Mouse (Mus musculus) cortical plate, adult 2 months (tissue): ENCODE data around the gene Sh3yl1. TPM values are rescaled to one million over a fixed set of nuclear protein-coding genes. Genes with fewer than 3 reads are reported as not detected.

Source experiments
- H3K27ac ChIP-seq: fragments of 200-500 bp; 2 replicates; pipeline ENCODE4 v1.5.1; 2012; ENCODE audit warnings: low read length, control low read depth, inconsistent platforms; ENCODE audit not compliant: insufficient read depth
- H3K4me1 ChIP-seq: fragments of 200-500 bp; 2 replicates; pipeline ENCODE4 v1.6.1; 2011; ENCODE audit warnings: low read length; ENCODE audit not compliant: control insufficient read depth, insufficient read depth
- H3K4me3 ChIP-seq: fragments of 200-500 bp; 2 replicates; pipeline ENCODE4 v1.5.1; 2011; ENCODE audit warnings: mild to moderate bottlenecking, low read length, control low read depth; ENCODE audit not compliant: insufficient read depth
- CTCF ChIP-seq: fragments of 200-500 bp; IDR thresholded peaks from 2 replicates; pipeline ENCODE4 v1.5.1; 2011; ENCODE audit warnings: mild to moderate bottlenecking, control low read depth, low read length; ENCODE audit not compliant: insufficient read depth; ENCODE audit errors: extremely low read depth
- POLR2A ChIP-seq: fragments of 200-500 bp; IDR thresholded peaks from 2 replicates; pipeline ENCODE4 v1.6.1; 2011; ENCODE audit warnings: mild to moderate bottlenecking, low read length, control low read depth; ENCODE audit not compliant: insufficient read depth; ENCODE audit errors: extremely low read depth
- polyA plus RNA-seq: library from polyadenylated mRNA; depleted of rRNA; stranded (reverse); fragments of >200 nt; gene quantifications from 2 replicates; pipeline ENCODE4 v1.2.3, GENCODE M21; 2012

Gene Sh3yl1
- polyA plus RNA-seq, 1 experiment, result 9.3 TPM

- no peak overlapping the region for H3K4me3 ChIP-seq
- no peaks in the 10 kb centered on the region for H3K4me1 ChIP-seq
- TF ChIP-seq CTCF (no peak), POLR2A (no peak)
- H3K27ac ChIP-seq, result no peak overlapping the region
Observed at GRCm38 (mm10) chr12:30891438-30891837, 20.0 kb upstream of the Sh3yl1 start.

DNA sequence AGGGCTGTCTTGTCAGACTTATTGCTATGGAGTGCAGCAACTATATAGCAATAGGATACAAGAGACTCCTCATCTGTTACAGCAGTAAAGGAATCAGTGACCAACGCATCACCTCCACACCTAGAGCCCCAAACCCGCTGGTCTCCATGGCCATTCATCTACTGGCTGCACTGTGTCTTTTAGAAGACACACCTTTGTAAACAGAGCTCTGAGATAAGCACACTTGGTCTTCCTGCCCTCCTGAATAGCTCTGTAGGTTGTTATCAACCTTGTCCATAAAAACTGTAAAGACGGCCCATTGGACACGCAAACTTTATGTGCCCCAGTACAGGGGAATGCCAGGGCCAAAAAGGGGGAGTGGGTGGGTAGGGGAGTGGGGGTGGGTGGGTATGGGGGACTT is 14.4 kb upstream of the Sh3yl1 start:
- TF ChIP-seq POLR2A, result no peak
- TF ChIP-seq CTCF, result no peak
- Histone ChIP-seq H3K4me3 (no peak overlapping the region), H3K27ac (no peak overlapping the region), H3K4me1 (no peaks in the 10 kb centered on the region)

GRCm38 (mm10) chr12:30908658-30909057 is 2.8 kb upstream of the Sh3yl1 start:
- H3K27ac ChIP-seq, result no peak overlapping the region
- no peak for TF ChIP-seq CTCF
- TF ChIP-seq POLR2A, result no peak
- peaks cover 6% of the 10 kb centered on the region for H3K4me1 ChIP-seq
- H3K4me3 ChIP-seq, result no peak overlapping the region

GRCm38 (mm10) chr12:30909881-30910280 is 1.6 kb upstream of the Sh3yl1 start:
- Histone ChIP-seq H3K4me1 (peaks cover 6% of the 10 kb centered on the region), H3K27ac (no peak overlapping the region), H3K4me3 (no peak overlapping the region)
- TF ChIP-seq POLR2A (no peak), CTCF (no peak)

GRCm38 (mm10) chr12:30910860-30911259 is 608 bp upstream of the Sh3yl1 start:
- TF ChIP-seq POLR2A, result no peak
- TF ChIP-seq CTCF, result no peak
- peak overlapping the region; percentile 83 for H3K4me3 ChIP-seq
- peaks cover 6% of the 10 kb centered on the region for H3K4me1 ChIP-seq
- H3K27ac ChIP-seq, result no peak overlapping the region

- Histone ChIP-seq H3K4me3 (peak overlapping the region; percentile 83), H3K4me1 (peaks cover 6% of the 10 kb centered on the region), H3K27ac (no peak overlapping the region)
- TF ChIP-seq CTCF (no peak), POLR2A (no peak)
Observed at GRCm38 (mm10) chr12:30912048-30912381, 547 bp downstream of the Sh3yl1 start.

DNA sequence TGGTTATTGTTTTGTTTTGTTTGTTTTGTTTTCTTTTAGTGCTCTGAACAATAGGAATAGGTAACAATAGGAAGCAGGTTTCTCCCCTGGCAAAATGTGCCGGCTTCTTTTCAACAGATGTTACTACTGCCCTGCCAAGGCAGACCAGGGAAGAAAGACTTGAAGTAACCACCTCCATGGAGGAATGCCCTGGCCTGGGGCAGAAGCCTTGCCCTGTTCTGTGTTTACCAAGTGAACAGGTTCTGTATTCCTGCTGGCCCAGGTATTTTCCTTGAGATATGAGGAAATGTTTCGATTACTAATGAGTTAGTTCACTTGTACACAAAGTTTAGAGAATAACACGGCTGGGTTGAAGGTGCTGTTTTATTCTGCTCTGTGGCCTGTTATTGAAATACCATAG is 1.4 kb downstream of the Sh3yl1 start:
- Histone ChIP-seq H3K27ac (no peak overlapping the region), H3K4me3 (peak overlapping the region; percentile 83; the same call in 1 of the 2 replicates), H3K4me1 (peaks cover 5% of the 10 kb centered on the region)
- TF ChIP-seq POLR2A (no peak), CTCF (no peak)

- TF ChIP-seq POLR2A, result no peak
- no peak for TF ChIP-seq CTCF
- no peak overlapping the region for H3K27ac ChIP-seq
Observed at GRCm38 (mm10) chr12:30922401-30922800, 10.9 kb downstream of the Sh3yl1 start.

DNA sequence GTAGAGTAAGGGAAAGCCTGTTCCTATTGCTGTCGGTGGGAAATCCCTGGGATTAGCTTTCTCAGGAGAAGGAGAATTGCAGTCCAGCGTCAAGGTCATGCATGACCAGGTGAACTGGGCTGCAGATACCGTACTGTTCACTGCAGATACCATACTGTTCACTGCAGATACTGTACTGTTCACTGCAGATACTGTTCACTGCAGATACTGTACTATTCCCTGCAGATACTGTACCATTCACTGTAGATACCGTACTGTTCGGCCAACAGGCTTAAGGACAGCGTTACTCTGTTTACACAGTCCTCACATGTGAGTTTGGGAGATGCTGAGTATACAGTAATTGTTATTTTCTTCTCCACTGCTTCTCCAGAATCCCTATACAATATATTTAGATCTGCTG is 16.7 kb downstream of the Sh3yl1 start:
- no peak overlapping the region for H3K4me3 ChIP-seq
- H3K27ac ChIP-seq, result no peak overlapping the region
- H3K4me1 ChIP-seq, result no peaks in the 10 kb centered on the region
- TF ChIP-seq POLR2A, result no peak
- no peak for TF ChIP-seq CTCF

More at GRCm38 (mm10) chr12:30922401-30922800, 10.9 kb downstream of the Sh3yl1 start:
- H3K4me3 ChIP-seq, result no peak overlapping the region
- H3K4me1 ChIP-seq, result no peaks in the 10 kb centered on the region

DNA sequence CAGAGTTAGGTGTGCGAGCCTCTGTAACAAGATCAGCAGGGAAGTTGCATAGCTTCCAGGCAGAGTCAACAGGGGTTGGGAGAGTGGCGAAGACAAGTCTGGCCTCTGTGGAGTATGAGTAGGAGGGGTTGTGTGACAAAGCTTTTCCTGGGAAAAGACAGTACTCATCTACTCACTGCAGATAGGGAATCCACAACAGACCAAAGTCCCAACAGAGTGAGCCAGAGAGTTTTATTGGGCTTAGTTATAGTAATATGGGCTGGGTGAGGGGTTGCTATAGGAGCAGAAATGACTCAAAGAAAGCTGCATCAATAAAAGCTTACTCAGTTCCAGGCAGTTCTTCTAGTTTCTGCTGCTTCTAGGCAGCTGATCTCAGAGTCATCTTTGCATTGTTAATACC is 21.8 kb downstream of the Sh3yl1 start:
- Histone ChIP-seq H3K4me1 (no peaks in the 10 kb centered on the region), H3K27ac (no peak overlapping the region), H3K4me3 (no peak overlapping the region)
- no peak for TF ChIP-seq POLR2A
- TF ChIP-seq CTCF, result no peak

DNA sequence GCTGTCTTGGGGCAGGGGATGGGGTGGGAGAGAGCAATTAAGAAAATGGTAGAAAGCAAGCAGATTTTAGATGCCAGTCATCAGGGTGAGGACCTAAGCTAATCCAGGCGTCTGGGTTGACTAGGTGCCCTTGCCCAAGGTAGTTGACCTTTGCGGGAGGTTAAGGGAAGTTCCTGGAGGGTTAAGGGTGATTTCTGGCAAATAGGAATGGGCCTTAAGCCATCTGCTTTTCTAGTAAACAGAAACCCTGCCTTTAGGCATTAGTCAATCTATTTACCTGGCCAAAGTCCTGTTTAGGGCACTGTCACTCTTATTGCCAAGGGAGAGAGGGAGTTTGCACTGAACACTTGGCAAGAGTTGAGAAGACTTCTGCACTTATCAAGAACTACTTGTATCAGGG is 25.4 kb downstream of the Sh3yl1 start:
- TF ChIP-seq CTCF (no peak), POLR2A (no peak)
- no peaks in the 10 kb centered on the region for H3K4me1 ChIP-seq
- no peak overlapping the region for H3K27ac ChIP-seq
- no peak overlapping the region for H3K4me3 ChIP-seq

- Histone ChIP-seq H3K4me1 (no peaks in the 10 kb centered on the region), H3K27ac (no peak overlapping the region), H3K4me3 (no peak overlapping the region)
- TF ChIP-seq POLR2A (no peak), CTCF (no peak)
Observed at GRCm38 (mm10) chr12:30943057-30943986, 31.9 kb downstream of the Sh3yl1 start.
